Mouse (Mus musculus) limb, embryonic 10.5 days (tissue): ENCODE results near the gene A730049H05Rik. TPM values are rescaled to one million over a fixed set of nuclear protein-coding genes. Genes with fewer than 3 reads are reported as not detected.

ENCODE experiments used
- polyA plus RNA-seq: library from polyadenylated mRNA; unstranded; fragments of >200 nt; fragmentation: Nextera tagmentation; extraction: Ambion mirVana; gene quantifications from 2 replicates; pipeline ENCODE4 v1.2.1, GENCODE M21; 2016

The A730049H05Rik gene
- polyA plus RNA-seq, 1 experiment from 2014 or later, result 0.39 TPM

Other genes starting within 250 kb of the A730049H05Rik start
- 3.0 and 4.5 TPM in 2 replicates for gene Prickle2, start 110.3 kb upstream of the A730049H05Rik start, polyA plus RNA-seq
- not detected in 2 replicates for gene Gm15737, start 52.9 kb downstream of the A730049H05Rik start, polyA plus RNA-seq
- gene Adamts9, start 127.0 kb downstream of the A730049H05Rik start, polyA plus RNA-seq, result 2.5 and 3.0 TPM in 2 replicates